Mouse (Mus musculus) limb, embryonic 13.5 days (tissue): Measurements from ENCODE around the gene Crhr2. TPM values are rescaled to one million over a fixed set of nuclear protein-coding genes. Genes with fewer than 3 reads are reported as not detected.

Source experiments
- ATAC-seq: fragments of 200-750 bp; cut with Nextera tagmentation; 2 replicates; pipeline ENCODE4 v1.8.0; 2017; ENCODE audit warnings: low read depth, moderate number of reproducible peaks, moderate TSS enrichment; ENCODE audit not compliant: low FRiP score
- H3K27ac ChIP-seq: fragments of 300-500 bp; sonication (generic); 2 replicates; pipeline ENCODE4 v1.5.1; 2015; ENCODE audit warnings: inconsistent platforms, mild to moderate bottlenecking, moderate library complexity
- H3K27me3 ChIP-seq: fragments of 300-500 bp; sonication (generic); 2 replicates; pipeline ENCODE4 v1.6.1; 2015; ENCODE audit warnings: mild to moderate bottlenecking, inconsistent platforms
- H3K36me3 ChIP-seq: fragments of 300-500 bp; sonication (generic); 2 replicates; pipeline ENCODE4 v1.6.1; 2015; ENCODE audit warnings: inconsistent platforms, mild to moderate bottlenecking, moderate library complexity
- H3K4me1 ChIP-seq: fragments of 300-500 bp; sonication (generic); 2 replicates; pipeline ENCODE4 v1.6.1; 2015; ENCODE audit warnings: inconsistent platforms
- H3K4me2 ChIP-seq: fragments of 300-500 bp; sonication (generic); replicated peaks from 2 replicates; pipeline ENCODE4 v1.6.1; 2015; ENCODE audit warnings: inconsistent platforms, mild to moderate bottlenecking, moderate library complexity
- H3K4me3 ChIP-seq: fragments of 300-500 bp; sonication (generic); 2 replicates; pipeline ENCODE4 v1.5.1; 2015; ENCODE audit warnings: moderate library complexity, mild to moderate bottlenecking, inconsistent platforms
- H3K9ac ChIP-seq: fragments of 300-500 bp; sonication (generic); 2 replicates; pipeline ENCODE4 v1.6.1; 2015; ENCODE audit warnings: mild to moderate bottlenecking, inconsistent platforms
- H3K9me3 ChIP-seq: fragments of 300-500 bp; sonication (generic); 2 replicates; pipeline ENCODE4 v1.6.1; 2016; ENCODE audit warnings: inconsistent platforms
- WGBS: fragments of 180-500 bp; shearing (Covaris S2); methylation state at CpG from one replicate; pipeline ENCODE4 v1.1.7; 2015; 5-methylcytosine and 5-hydroxymethylcytosine counted together
- polyA plus RNA-seq: library from polyadenylated mRNA; unstranded; fragments of >200 nt; fragmentation: Nextera tagmentation; extraction: Ambion mirVana; gene quantifications from 2 replicates; pipeline ENCODE4 v1.2.1, GENCODE M21; 2015

The Crhr2 gene
- polyA plus RNA-seq, 1 experiment from 2014 or later, result 0.09 TPM

DNA sequence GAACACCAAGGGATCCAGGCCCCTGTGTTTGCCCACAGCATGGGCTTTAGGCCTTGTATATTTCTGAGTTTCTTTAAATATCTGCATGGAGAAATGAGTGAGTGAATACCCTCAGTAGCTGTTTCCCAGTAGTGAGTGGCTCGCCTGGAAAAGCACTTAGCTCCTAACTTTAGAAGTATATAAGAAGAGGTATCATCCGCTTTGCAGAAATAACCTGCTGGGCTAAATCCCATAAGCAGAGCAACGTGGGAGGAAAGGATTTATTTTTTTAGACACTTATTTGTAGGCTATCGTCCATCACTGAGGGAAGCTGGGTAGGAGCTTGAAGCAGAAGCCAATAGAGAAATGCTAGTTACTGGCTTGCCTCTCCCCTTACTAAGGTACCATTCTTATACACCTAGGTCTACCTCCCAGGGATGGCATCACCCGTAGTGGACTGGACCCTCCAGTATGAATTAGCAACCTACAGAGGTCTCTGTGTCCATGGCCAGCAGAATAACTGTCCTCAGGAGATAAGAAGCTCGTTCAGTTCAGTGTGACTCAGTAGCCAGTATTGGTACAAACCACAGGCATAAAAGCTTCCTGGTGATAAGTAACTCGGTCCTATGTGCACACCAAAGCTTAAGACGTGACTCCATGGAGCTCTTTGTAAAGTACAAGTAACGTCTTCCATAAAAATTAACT is 68.9 kb downstream of the Crhr2 start:
- no peak for ATAC-seq
- Histone ChIP-seq H3K4me1 (no peaks in the 10 kb centered on the region), H3K9ac (no peak overlapping the region), H3K9me3 (no peaks in the 10 kb centered on the region), H3K4me2 (no peak overlapping the region), H3K4me3 (no peak overlapping the region), H3K27ac (no peak overlapping the region), H3K27me3 (no peaks in the 10 kb centered on the region), H3K36me3 (peaks cover 87% of the 10 kb centered on the region)
- WGBS, result 90% methylated on average over 9 of the region's 9 CpGs

DNA sequence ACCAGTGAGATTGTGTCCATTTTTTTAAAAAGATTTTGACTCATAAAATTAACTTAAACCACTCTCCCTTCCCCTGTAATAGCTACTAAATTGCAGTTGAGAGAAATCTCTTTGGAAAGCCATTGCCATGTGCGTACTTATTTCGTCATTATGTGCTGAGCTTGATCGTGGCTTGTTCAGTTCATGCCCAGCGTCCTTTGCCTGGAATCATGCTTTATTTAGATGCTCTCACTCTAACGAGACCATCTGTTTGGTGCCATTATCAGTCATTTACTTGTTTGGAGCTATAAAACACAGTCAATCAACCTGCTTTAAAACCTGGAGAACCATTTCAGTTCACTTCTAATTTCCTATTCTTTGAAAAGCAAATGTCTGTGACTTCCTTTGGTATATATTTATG is 70.6 kb downstream of the Crhr2 start:
- no peak for ATAC-seq
- H3K27ac ChIP-seq, result no peak overlapping the region
- H3K4me2 ChIP-seq, result no peak overlapping the region
- peaks cover 83% of the 10 kb centered on the region for H3K36me3 ChIP-seq
- 48% methylated on average over 5 of the region's 5 CpGs for WGBS
- H3K9me3 ChIP-seq, result no peaks in the 10 kb centered on the region
- no peak overlapping the region for H3K9ac ChIP-seq
- H3K4me1 ChIP-seq, result no peaks in the 10 kb centered on the region
- no peak overlapping the region for H3K4me3 ChIP-seq
- H3K27me3 ChIP-seq, result no peaks in the 10 kb centered on the region

DNA sequence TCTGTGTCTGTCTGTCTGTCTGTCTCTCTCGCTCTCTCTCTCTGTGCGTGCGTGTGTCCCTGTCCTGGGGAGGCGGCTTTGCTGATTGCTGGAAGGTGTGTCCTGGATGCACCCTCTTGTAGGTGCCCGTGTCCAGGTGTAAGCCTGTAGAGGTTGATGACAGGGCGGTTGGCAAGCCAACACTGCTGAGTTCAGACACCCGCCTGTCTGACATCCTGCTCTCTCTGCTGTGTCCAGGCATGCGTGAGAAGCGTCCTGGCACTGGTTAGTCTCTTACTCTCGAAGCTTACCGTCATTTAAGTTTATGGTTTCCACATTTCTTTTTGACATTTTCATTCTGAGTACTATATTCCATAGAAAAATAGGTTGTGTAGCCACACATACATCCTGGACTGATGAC is 71.5 kb downstream of the Crhr2 start:
- H3K36me3 ChIP-seq, result peaks cover 82% of the 10 kb centered on the region
- no peak for ATAC-seq
- no peaks in the 10 kb centered on the region for H3K27me3 ChIP-seq
- 79% methylated on average over 11 of the region's 11 CpGs for WGBS
- H3K4me3 ChIP-seq, result no peak overlapping the region
- no peaks in the 10 kb centered on the region for H3K4me1 ChIP-seq
- H3K27ac ChIP-seq, result no peak overlapping the region
- no peaks in the 10 kb centered on the region for H3K9me3 ChIP-seq
- no peak overlapping the region for H3K9ac ChIP-seq
- no peak overlapping the region for H3K4me2 ChIP-seq

DNA sequence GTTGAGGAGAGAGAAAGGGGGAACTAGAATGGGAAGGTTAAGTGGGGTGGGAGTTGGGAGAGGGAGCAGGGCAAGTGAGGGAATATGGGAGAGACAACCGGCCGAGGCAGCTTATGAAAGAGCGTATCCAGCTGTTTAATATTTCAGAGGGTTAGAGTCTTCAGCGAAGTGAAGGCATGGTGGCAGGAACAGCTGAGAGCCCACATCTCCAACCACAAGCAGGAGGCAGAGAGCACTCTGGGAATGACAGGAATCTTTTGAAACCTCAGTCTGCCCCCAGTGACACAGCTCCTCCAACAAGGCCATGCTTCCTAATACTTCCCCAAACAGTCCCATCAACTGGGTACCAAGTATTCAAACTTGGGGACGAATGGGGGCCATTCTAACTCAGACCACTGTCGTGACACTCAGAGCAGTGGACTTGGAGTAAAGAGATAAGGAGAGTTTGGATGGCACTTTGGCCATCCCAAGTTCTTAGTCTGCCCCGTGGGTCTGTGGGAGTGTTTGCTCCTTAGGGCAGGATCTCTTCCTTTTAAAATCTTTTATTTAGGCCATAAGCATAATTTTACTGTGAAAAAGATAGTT is 72.5 kb downstream of the Crhr2 start:
- no peak overlapping the region for H3K27ac ChIP-seq
- H3K9me3 ChIP-seq, result no peaks in the 10 kb centered on the region
- no peak overlapping the region for H3K4me2 ChIP-seq
- 85% methylated on average over 7 of the region's 7 CpGs for whole genome bisulfite sequencing
- H3K9ac ChIP-seq, result no peak overlapping the region
- H3K36me3 ChIP-seq, result peaks cover 82% of the 10 kb centered on the region
- no peaks in the 10 kb centered on the region for H3K4me1 ChIP-seq
- no peak overlapping the region for H3K4me3 ChIP-seq
- no peak for ATAC-seq
- H3K27me3 ChIP-seq, result no peaks in the 10 kb centered on the region

DNA sequence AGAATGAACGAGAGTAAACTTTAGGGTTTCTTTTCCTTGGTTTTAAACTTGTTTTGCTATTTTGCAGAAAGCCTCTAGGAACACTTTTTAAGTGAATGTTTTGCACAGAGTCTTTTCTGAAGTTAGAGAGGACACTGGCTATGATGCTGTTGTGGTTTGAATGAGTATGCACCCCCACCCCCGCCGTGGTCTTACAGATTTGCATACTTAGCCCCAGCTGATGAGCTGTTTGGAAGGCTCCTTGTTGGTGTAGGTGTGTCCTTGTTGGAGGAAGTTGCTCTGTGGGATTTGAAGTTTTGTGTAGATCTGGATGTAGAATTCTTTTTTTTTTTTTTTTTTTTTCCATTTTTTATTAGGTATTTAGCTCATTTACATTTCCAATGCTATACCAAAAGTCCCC is 75.4 kb downstream of the Crhr2 start:
- peaks cover 83% of the 10 kb centered on the region for H3K36me3 ChIP-seq
- no peak overlapping the region for H3K4me3 ChIP-seq
- WGBS, result 88% methylated on average over 3 of the region's 3 CpGs
- H3K4me2 ChIP-seq, result no peak overlapping the region
- H3K27me3 ChIP-seq, result no peaks in the 10 kb centered on the region
- H3K4me1 ChIP-seq, result no peaks in the 10 kb centered on the region
- no peak overlapping the region for H3K27ac ChIP-seq
- H3K9me3 ChIP-seq, result no peaks in the 10 kb centered on the region
- H3K9ac ChIP-seq, result no peak overlapping the region
- no peak for ATAC-seq

DNA sequence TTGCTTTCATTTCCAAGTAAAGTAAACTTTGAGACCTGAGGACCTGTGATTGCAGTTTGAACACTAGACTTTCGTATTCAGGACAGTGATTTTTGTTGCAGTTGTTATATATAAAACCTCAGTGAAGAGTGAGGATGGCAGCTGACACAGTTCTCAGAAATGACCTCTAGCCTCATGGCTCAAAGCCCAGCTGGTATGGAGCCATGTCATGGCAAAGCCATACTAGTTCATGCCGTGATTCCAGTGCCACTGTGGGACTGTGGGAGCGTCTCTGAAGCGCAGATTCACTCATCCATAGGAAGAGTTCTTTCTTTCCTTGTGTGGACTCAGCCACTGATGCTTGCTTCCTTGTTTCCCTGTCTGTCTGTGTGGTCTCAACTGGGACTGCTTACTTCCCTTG is 78.3 kb downstream of the Crhr2 start:
- Histone ChIP-seq H3K4me2 (no peak overlapping the region), H3K4me3 (no peak overlapping the region), H3K9me3 (no peaks in the 10 kb centered on the region), H3K4me1 (no peaks in the 10 kb centered on the region), H3K36me3 (peaks cover 85% of the 10 kb centered on the region), H3K9ac (no peak overlapping the region), H3K27ac (no peak overlapping the region), H3K27me3 (no peaks in the 10 kb centered on the region)
- WGBS, result 89% methylated on average over 4 of the region's 4 CpGs
- no peak for ATAC-seq

DNA sequence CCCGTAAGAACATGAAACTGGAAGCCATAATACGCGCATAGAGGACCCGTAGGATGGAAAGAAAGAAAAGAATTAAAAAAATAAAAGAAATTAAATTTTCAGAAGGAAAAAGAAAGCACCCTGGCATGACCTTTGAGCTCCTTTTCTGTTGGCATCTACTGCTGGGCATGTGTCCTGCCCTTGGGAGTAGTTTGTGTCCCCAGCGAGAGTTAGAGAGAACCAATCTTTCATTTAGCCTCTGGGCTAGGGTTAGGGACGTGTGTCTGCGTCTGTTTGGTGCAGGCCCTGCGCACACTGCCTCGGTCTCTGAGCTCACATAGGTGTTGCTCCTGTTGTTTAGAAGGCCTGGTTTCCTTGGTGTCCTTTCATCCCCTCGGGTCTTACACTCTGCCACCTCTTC is 83.6 kb downstream of the Crhr2 start:
- H3K4me2 ChIP-seq, result no peak overlapping the region
- no peaks in the 10 kb centered on the region for H3K9me3 ChIP-seq
- 94% methylated on average over 10 of the region's 10 CpGs for WGBS
- no peaks in the 10 kb centered on the region for H3K27me3 ChIP-seq
- H3K27ac ChIP-seq, result no peak overlapping the region
- no peak overlapping the region for H3K9ac ChIP-seq
- H3K36me3 ChIP-seq, result peaks cover 62% of the 10 kb centered on the region
- no peak overlapping the region for H3K4me3 ChIP-seq
- ATAC-seq, result no peak
- peaks cover 14% of the 10 kb centered on the region for H3K4me1 ChIP-seq

DNA sequence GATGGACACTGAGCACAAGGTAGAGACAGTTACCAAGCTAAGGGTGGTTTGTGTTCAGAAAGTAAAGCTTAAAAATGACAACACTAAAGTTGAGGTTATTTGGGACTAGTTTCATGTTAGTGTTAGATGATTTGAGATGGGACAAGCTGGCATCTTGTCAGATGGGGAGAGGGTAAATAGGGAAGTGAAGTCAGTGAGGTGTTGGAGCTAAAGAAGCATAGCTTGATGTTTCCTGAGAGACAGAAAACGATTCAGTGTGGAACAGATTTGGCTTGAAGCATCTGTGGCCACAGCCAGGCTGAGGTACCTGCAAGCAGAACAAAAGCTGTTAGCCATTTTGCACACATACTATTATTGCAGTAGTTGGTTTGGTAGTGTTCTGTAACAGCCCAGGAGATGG is 87.5 kb downstream of the Crhr2 start:
- Histone ChIP-seq H3K4me1 (peaks cover 29% of the 10 kb centered on the region), H3K9ac (no peak overlapping the region), H3K27me3 (no peaks in the 10 kb centered on the region), H3K27ac (no peak overlapping the region), H3K4me2 (no peak overlapping the region), H3K4me3 (no peak overlapping the region), H3K36me3 (peaks cover 28% of the 10 kb centered on the region), H3K9me3 (no peaks in the 10 kb centered on the region)
- no peak for ATAC-seq
- WGBS, result 65% methylated on average over 1 of the region's 1 CpGs

DNA sequence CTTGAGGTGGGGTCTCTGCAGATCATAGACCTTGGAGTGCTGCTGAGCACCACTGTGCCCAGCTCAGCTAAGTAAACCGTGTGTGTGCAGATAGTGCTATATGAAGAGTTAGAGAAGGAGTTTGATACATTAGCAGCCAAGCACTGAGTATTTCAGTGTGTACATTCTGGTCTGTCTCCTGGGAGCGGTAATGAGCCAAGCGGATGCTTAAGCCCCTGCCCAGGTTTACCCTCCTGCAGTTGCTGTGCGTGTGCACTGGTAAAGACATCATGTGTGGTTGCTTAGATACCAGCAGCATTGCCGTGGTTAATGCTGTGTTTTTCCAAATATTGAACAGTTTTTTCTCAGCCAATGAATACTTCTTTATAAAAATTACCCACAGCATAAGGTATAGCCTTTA is 88.3 kb downstream of the Crhr2 start:
- no peak overlapping the region for H3K4me2 ChIP-seq
- no peaks in the 10 kb centered on the region for H3K27me3 ChIP-seq
- peaks cover 20% of the 10 kb centered on the region for H3K36me3 ChIP-seq
- H3K4me3 ChIP-seq, result no peak overlapping the region
- H3K9ac ChIP-seq, result no peak overlapping the region
- no peaks in the 10 kb centered on the region for H3K9me3 ChIP-seq
- ATAC-seq, result no peak
- 58% methylated on average over 5 of the region's 5 CpGs for WGBS
- no peak overlapping the region for H3K27ac ChIP-seq
- peaks cover 33% of the 10 kb centered on the region for H3K4me1 ChIP-seq

DNA sequence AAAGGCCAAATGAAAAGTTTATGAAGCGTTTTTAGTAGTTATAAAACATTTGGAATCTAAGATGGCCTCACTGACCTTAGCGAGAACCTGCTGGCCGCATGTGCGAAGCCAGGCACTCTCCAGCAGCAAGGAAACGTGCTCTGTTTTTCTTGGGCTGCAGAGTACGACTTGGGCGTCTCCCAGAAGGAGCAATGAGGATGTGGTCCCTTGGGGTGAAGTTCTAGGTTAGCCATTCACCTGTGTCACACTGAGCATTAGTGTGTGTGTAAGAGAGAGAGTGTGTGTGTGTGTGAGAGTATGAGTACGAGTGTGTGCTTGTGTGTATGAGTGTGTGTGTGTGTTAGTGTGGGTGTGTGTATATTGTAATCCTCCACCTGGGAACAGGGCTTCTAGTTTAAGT is 89.6 kb downstream of the Crhr2 start:
- 66% methylated on average over 8 of the region's 8 CpGs for WGBS
- H3K4me1 ChIP-seq, result peaks cover 41% of the 10 kb centered on the region
- ATAC-seq, result no peak
- no peak overlapping the region for H3K9ac ChIP-seq
- H3K27ac ChIP-seq, result no peak overlapping the region
- no peak overlapping the region for H3K4me2 ChIP-seq
- H3K4me3 ChIP-seq, result no peak overlapping the region
- peaks cover 9% of the 10 kb centered on the region for H3K36me3 ChIP-seq
- no peaks in the 10 kb centered on the region for H3K27me3 ChIP-seq
- H3K9me3 ChIP-seq, result no peaks in the 10 kb centered on the region

Other genes with a start within 250 kb of the Crhr2 start
- gene Nod1, start 160.4 kb downstream of the Crhr2 start, polyA plus RNA-seq, result 4.9 and 5.9 TPM in 2 replicates
- gene Ggct, start 140.1 kb downstream of the Crhr2 start, polyA plus RNA-seq, result 8.2 and 9.0 TPM in 2 replicates
- 139 and 142 TPM in 2 replicates for gene Gars, start 95.0 kb downstream of the Crhr2 start, polyA plus RNA-seq
- gene Inmt, start 42.0 kb upstream of the Crhr2 start, polyA plus RNA-seq, result 0.36 and 0.71 TPM in 2 replicates
- 16.3 and 17.5 TPM in 2 replicates for gene Mindy4, start 70.4 kb upstream of the Crhr2 start, polyA plus RNA-seq
- gene Aqp1, start 203.4 kb upstream of the Crhr2 start, polyA plus RNA-seq, result 33.9 and 36.0 TPM in 2 replicates
- not detected in 2 replicates for gene Ghrhr, start 243.3 kb upstream of the Crhr2 start, polyA plus RNA-seq